Mouse (Mus musculus): ENCODE data around the gene Tex19.1.

GRCm38 (mm10) chr11:121189681-121190080 lies 43.7 kb downstream of the Tex19.1 start:
- TF ChIP-seq TAL1 (IDR thresholded peaks at IDR 0.05; ENCODE audit: low read length) (no peak), GATA1 (IDR thresholded peaks at IDR 0.05; ENCODE audit: low read length) (no peak)

Measured in erythroblast, embryonic 14.5 days (primary cell).